Mouse (Mus musculus) heart, adult 2 months (tissue): Measurements from ENCODE around the gene Tmprss9. TPM values are rescaled to one million over a fixed set of nuclear protein-coding genes. Genes with fewer than 3 reads are reported as not detected.

Experiments used
- DNase-seq, 2 experiments: peaks; one replicate each; pipeline ENCODE4 v3.0.0; 2021
- H3K27ac ChIP-seq: fragments of 200-600 bp; 2 replicates; pipeline ENCODE4 v1.8.1; 2022
- H3K27me3 ChIP-seq: fragments of 200-500 bp; 2 replicates; pipeline ENCODE4 v1.6.1; 2012; ENCODE audit warnings: mild to moderate bottlenecking, low read length, inconsistent platforms, mixed read lengths; ENCODE audit not compliant: control insufficient read depth, insufficient read depth
- H3K36me3 ChIP-seq: fragments of 200-500 bp; 2 replicates; pipeline ENCODE4 v1.6.1; 2012; ENCODE audit warnings: low read length, inconsistent platforms; ENCODE audit not compliant: control insufficient read depth, insufficient read depth
- H3K4me1 ChIP-seq: fragments of 200-500 bp; 2 replicates; pipeline ENCODE4 v1.6.1; 2011; ENCODE audit warnings: low read length; ENCODE audit not compliant: control insufficient read depth, insufficient read depth
- H3K4me3 ChIP-seq: fragments of 200-600 bp; 2 replicates; pipeline ENCODE4 v1.8.1; 2022
- H3K79me2 ChIP-seq: fragments of 200-500 bp; replicated peaks from 2 replicates; pipeline ENCODE4 v1.6.1; 2012; ENCODE audit warnings: mild to moderate bottlenecking, inconsistent platforms, low read length, moderate library complexity, mixed read lengths; ENCODE audit not compliant: control insufficient read depth, insufficient read depth
- H3K9ac ChIP-seq: fragments of 200-500 bp; 2 replicates; pipeline ENCODE4 v1.6.1; 2012; ENCODE audit warnings: low read depth, mild to moderate bottlenecking, control low read depth, inconsistent platforms, low read length, mixed read lengths
- CTCF ChIP-seq: fragments of 200-600 bp; IDR thresholded peaks from 2 replicates; pipeline ENCODE4 v1.8.1; 2022; ENCODE audit warnings: antibody characterized with exemption, mild to moderate bottlenecking, moderate library complexity
- EP300 ChIP-seq: fragments of 200-500 bp; IDR thresholded peaks from 2 replicates; pipeline ENCODE4 v1.6.1; 2011; ENCODE audit warnings: low read depth, low read length, control low read depth; ENCODE audit not compliant: insufficient read depth
- POLR2A ChIP-seq: fragments of 200-500 bp; IDR thresholded peaks from 2 replicates; pipeline ENCODE4 v1.6.1; 2011; ENCODE audit warnings: mild to moderate bottlenecking, low read depth, low read length, control low read depth; ENCODE audit not compliant: insufficient read depth
- WGBS: fragments of 180-500 bp; shearing (Covaris S2); methylation state at CpG from one replicate; pipeline ENCODE4 v1.1.7; 2018; 5-methylcytosine and 5-hydroxymethylcytosine counted together
- intact Hi-C: fragments of 180-260 bp; cut with DNase I; formaldehyde crosslinking; loops from one replicate; pipeline ENCODE4 v1.15.1; 2025
- polyA plus RNA-seq: library from polyadenylated mRNA; depleted of rRNA; stranded (reverse); fragments of >200 nt; gene quantifications from 2 replicates; pipeline ENCODE4 v1.2.3, GENCODE M21; 2012
- total RNA-seq, 2 experiments: library from RNA; stranded (reverse); gene quantifications; 2 replicates each; pipeline ENCODE4 v1.2.3; 2021

Tmprss9 gene
- total and polyA plus RNA-seq, 3 experiments, result 0.02 TPM; not detected in 2

GRCm38 (mm10) chr10:80902273-80902940 lies 30.8 kb downstream of the Tmprss9 start:
- Histone ChIP-seq H3K36me3 (no peaks in the 10 kb centered on the region), H3K4me3 (no peak overlapping the region), H3K9ac (no peak overlapping the region), H3K79me2 (no peaks in the 10 kb centered on the region), H3K4me1 (peaks cover 9% of the 10 kb centered on the region), H3K27me3 (no peaks in the 10 kb centered on the region), H3K27ac (no peak overlapping the region)
- intact Hi-C loops, result loop anchor here (10.0 kb wide), 1 partner anchor 592 kb away; the partner anchor contains the start of gene Ncln
- WGBS, result 92% methylated on average over 9 of the region's 9 CpGs
- TF ChIP-seq CTCF (no peak), EP300 (no peak), POLR2A (no peak)
- DNase-seq, result no peak

- Histone ChIP-seq H3K79me2 (no peaks in the 10 kb centered on the region), H3K4me1 (peaks cover 9% of the 10 kb centered on the region), H3K4me3 (no peak overlapping the region), H3K27me3 (no peaks in the 10 kb centered on the region), H3K36me3 (no peaks in the 10 kb centered on the region), H3K9ac (no peak overlapping the region), H3K27ac (no peak overlapping the region)
- WGBS, result 91% methylated on average over 10 of the region's 10 CpGs
- no peak for DNase-seq
- intact Hi-C loops, result loop anchor here (10.0 kb wide), 1 partner anchor 592 kb away; the partner anchor contains the start of gene Ncln
- TF ChIP-seq POLR2A (no peak), CTCF (no peak), EP300 (no peak)
Observed at GRCm38 (mm10) chr10:80903282-80903681, 31.6 kb downstream of the Tmprss9 start.

- 75% methylated on average over 28 of the region's 28 CpGs for WGBS
- Histone ChIP-seq H3K4me3 (no peak overlapping the region), H3K4me1 (peaks cover 9% of the 10 kb centered on the region), H3K79me2 (no peaks in the 10 kb centered on the region), H3K36me3 (no peaks in the 10 kb centered on the region), H3K9ac (no peak overlapping the region), H3K27me3 (no peaks in the 10 kb centered on the region), H3K27ac (no peak overlapping the region)
- TF ChIP-seq EP300 (no peak), POLR2A (no peak), CTCF (no peak)
- DNase-seq, result no peak
- intact Hi-C loops, result loop anchor here (10.0 kb wide), 1 partner anchor 591 kb away; the partner anchor contains the start of gene Ncln
Observed at GRCm38 (mm10) chr10:80904004-80904693, 32.5 kb downstream of the Tmprss9 start.

- no peak for DNase-seq
- 92% methylated on average over 11 of the region's 11 CpGs for WGBS
- peaks cover 6% of the 10 kb centered on the region for H3K4me1 ChIP-seq
- no peak overlapping the region for H3K4me3 ChIP-seq
- H3K36me3 ChIP-seq, result no peaks in the 10 kb centered on the region
- intact Hi-C loops, result loop anchor here (10.0 kb wide), 1 partner anchor 590 kb away; the partner anchor contains the start of gene Ncln
- H3K27ac ChIP-seq, result no peak overlapping the region
- no peak for TF ChIP-seq EP300
- no peak for TF ChIP-seq CTCF
- no peak for TF ChIP-seq POLR2A
- H3K27me3 ChIP-seq, result no peaks in the 10 kb centered on the region
- H3K9ac ChIP-seq, result no peak overlapping the region
- H3K79me2 ChIP-seq, result no peaks in the 10 kb centered on the region
Observed at GRCm38 (mm10) chr10:80904709-80905108, 33.1 kb downstream of the Tmprss9 start.

- TF ChIP-seq EP300, result no peak
- TF ChIP-seq POLR2A, result no peak
- TF ChIP-seq CTCF, result no peak
- 89% methylated on average over 22 of the region's 22 CpGs for WGBS
- H3K4me1 ChIP-seq, result no peaks in the 10 kb centered on the region
- intact Hi-C loops, result loop anchor here (10.0 kb wide), 1 partner anchor 585 kb away; the partner anchor contains the start of gene Ncln
- no peaks in the 10 kb centered on the region for H3K27me3 ChIP-seq
- no peak for DNase-seq
- no peaks in the 10 kb centered on the region for H3K79me2 ChIP-seq
- no peak overlapping the region for H3K27ac ChIP-seq
- H3K9ac ChIP-seq, result no peak overlapping the region
- no peaks in the 10 kb centered on the region for H3K36me3 ChIP-seq
- no peak overlapping the region for H3K4me3 ChIP-seq
Observed at GRCm38 (mm10) chr10:80909375-80910162, 37.9 kb downstream of the Tmprss9 start.
